Mouse (Mus musculus): Measurements from ENCODE around the gene Hspg2.

- TF ChIP-seq CTCF (conservative IDR thresholded peaks at IDR 0.05; ENCODE audit: insufficient read depth, insufficient read length, low read depth, low read length) (no peak), POLR2A (IDR thresholded peaks at IDR 0.05; ENCODE audit: low read depth, low read length) (no peak)
These were observed 9.0 kb downstream of the Hspg2 start for GRCm38 (mm10) chr4:137477611-137478010.
